Comparison of ENCODE assay signal across 10 mouse cellular contexts in the genomic region with DNA sequence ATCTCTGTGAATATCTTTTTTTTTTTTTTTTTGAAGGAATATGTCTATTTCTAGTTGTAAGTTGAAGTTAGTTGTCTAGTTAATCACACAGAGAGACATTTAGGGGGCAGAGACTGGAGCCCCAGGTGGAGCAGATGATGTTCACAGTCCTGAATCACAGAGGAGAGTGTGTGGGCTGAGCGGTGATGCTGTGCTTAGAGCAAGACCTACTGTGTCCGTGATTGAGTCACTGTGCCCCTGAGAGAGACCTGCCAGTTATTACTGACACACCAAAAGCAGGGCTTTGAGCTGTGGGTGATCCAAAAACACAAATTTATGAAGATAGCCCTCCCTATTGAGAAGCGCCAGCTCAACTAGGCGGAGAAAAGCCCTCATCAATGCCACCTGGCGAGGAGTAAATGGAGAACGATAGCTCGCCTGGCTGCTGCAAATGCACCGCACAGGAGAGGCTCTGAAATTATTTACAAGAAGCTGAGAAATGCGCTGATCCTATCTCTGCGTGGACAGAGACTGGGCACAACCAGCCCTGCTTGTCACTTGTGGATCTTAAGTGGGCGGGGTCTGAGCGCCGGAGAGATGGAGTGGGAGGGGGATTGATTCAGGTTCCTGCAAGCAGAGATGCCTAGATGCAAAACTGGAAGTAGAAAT.
DNase-seq lines count a peak whose midpoint lies in the region; ATAC-seq and TF ChIP-seq lines count a peak whose summit lies in the region.
"Had no signal": no experiment of that assay in that cellular context is flagged by ENCODE, and none has a peak within 500 bp of the region (broad histone marks: within the 10 kb centered on the region; RNA-seq: fewer than 3 reads in every experiment).

No protein-coding gene starts in this region.

- no peak for TF ChIP-seq POLR2A in cerebellum, adult 2 months (IDR thresholded peaks at IDR 0.05; ENCODE audit: borderline replicate concordance, insufficient read depth, low read length)

- 0 out of 2 replicates have a peak, but pooled peaks have one; percentile 5 for TF ChIP-seq CTCF in cerebellum, adult 2 months (IDR thresholded peaks at IDR 0.05; ENCODE audit: borderline replicate concordance, insufficient read depth, low read depth, low read length)
- no peak for TF ChIP-seq CTCF in lung, postnatal 0 days (IDR thresholded peaks at IDR 0.05)
- no peak for TF ChIP-seq CTCF in intestine, postnatal 0 days (IDR thresholded peaks at IDR 0.05; ENCODE audit: low read depth)

- DNase-seq in cerebellum, adult 2 months = peak; percentile 25 to 39
- no peak for DNase-seq in cerebellum, adult 9-10 months
- no peak for DNase-seq in lung, postnatal 0 days (ENCODE audit: low spot score)
- DNase-seq in lung, adult 18-20 months = no peak
- no peak for DNase-seq in gastrocnemius, postnatal 10 days
- DNase-seq in lung, postnatal 36 days = no peak
- DNase-seq: adrenal gland, postnatal 14 days had no signal

- H3K4me1 ChIP-seq in cerebellum, adult 2 months (ENCODE audit: control insufficient read depth, insufficient read depth, low read length) = no peaks in the 10 kb centered on the region
- H3K4me1 ChIP-seq in lung, postnatal 0 days (ENCODE audit: insufficient read depth, low read depth, low read length) = no peaks in the 10 kb centered on the region
- no peaks in the 10 kb centered on the region for H3K4me1 ChIP-seq in intestine, postnatal 0 days (replicated peaks; ENCODE audit: control insufficient read depth, insufficient read depth, low read length)
- H3K4me1 ChIP-seq in stomach, embryonic 15.5 days = 0 out of 2 replicates have a peak, but pooled peaks cover 7% of the 10 kb centered on the region

- H3K9me3 ChIP-seq in lung, postnatal 0 days (ENCODE audit: low read length) = no peaks in the 10 kb centered on the region
- H3K9me3 ChIP-seq in intestine, postnatal 0 days (ENCODE audit: control insufficient read depth) = no peaks in the 10 kb centered on the region
- no peaks in the 10 kb centered on the region for H3K9me3 ChIP-seq in stomach, embryonic 15.5 days

- H3K4me2 ChIP-seq in lung, postnatal 0 days (replicated peaks; ENCODE audit: low read depth, low read length) = peak overlapping the region; percentile 25
- peak overlapping the region; percentile 37 for H3K4me2 ChIP-seq in intestine, postnatal 0 days (replicated peaks; ENCODE audit: low read depth)
- H3K4me2 ChIP-seq in stomach, embryonic 15.5 days = peak overlapping the region; percentile 42

- no peak for TF ChIP-seq EP300 in lung, postnatal 0 days (IDR thresholded peaks at IDR 0.05)

- no peak overlapping the region for H3K27ac ChIP-seq in cerebellum, adult 2 months (ENCODE audit: insufficient read depth, low read length)
- H3K27ac ChIP-seq in lung, postnatal 0 days (ENCODE audit: low read length) = no peak overlapping the region
- no peak overlapping the region for H3K27ac ChIP-seq in intestine, postnatal 0 days (ENCODE audit: low read depth, low read length)
- no peak overlapping the region for H3K27ac ChIP-seq in stomach, embryonic 15.5 days

- no peak for ATAC-seq in lung, postnatal 0 days
- ATAC-seq in intestine, postnatal 0 days = no peak
- no peak for ATAC-seq in stomach, embryonic 15.5 days (ENCODE audit: insufficient read depth, low FRiP score, low read depth)

- H3K4me3 ChIP-seq in cerebellum, adult 2 months (replicated peaks; ENCODE audit: insufficient read depth, low read depth, low read length) = peak overlapping the region; percentile 64
- H3K4me3 ChIP-seq in lung, postnatal 0 days (ENCODE audit: low read depth, low read length) = no peak overlapping the region
- H3K4me3 ChIP-seq in intestine, postnatal 0 days (ENCODE audit: low read depth, low read length) = no peak overlapping the region
- H3K4me3 ChIP-seq in stomach, embryonic 15.5 days (replicated peaks) = 0 out of 2 replicates have a peak overlapping the region, but pooled peaks have one; percentile 12
- H3K4me3 ChIP-seq: myocyte had no signal

- H3K9ac ChIP-seq in lung, postnatal 0 days (replicated peaks; ENCODE audit: low read depth) = no peak overlapping the region
- no peak overlapping the region for H3K9ac ChIP-seq in intestine, postnatal 0 days (ENCODE audit: low read depth, low read length)
- H3K9ac ChIP-seq in stomach, embryonic 15.5 days = no peak overlapping the region

- 8% methylated on average over 13 of the region's 13 CpGs for WGBS in cerebellum, adult 2 months
- 15% methylated on average over 13 of the region's 13 CpGs for WGBS in lung, postnatal 0 days
- 20% methylated on average over 13 of the region's 13 CpGs for WGBS in intestine, postnatal 0 days
- WGBS in stomach, embryonic 15.5 days = 19% methylated on average over 13 of the region's 13 CpGs

- H3K36me3 ChIP-seq in lung, postnatal 0 days (ENCODE audit: insufficient read depth, low read length) = no peaks in the 10 kb centered on the region
- no peaks in the 10 kb centered on the region for H3K36me3 ChIP-seq in intestine, postnatal 0 days (ENCODE audit: control insufficient read depth, insufficient read depth)
- no peaks in the 10 kb centered on the region for H3K36me3 ChIP-seq in stomach, embryonic 15.5 days

- no peaks in the 10 kb centered on the region for H3K27me3 ChIP-seq in cerebellum, adult 2 months (ENCODE audit: control insufficient read depth, insufficient read depth, low read length)
- no peaks in the 10 kb centered on the region for H3K27me3 ChIP-seq in lung, postnatal 0 days (replicated peaks; ENCODE audit: insufficient read depth, low read length)
- H3K27me3 ChIP-seq in intestine, postnatal 0 days (replicated peaks; ENCODE audit: control insufficient read depth, insufficient read depth, low read length) = no peaks in the 10 kb centered on the region
- no peaks in the 10 kb centered on the region for H3K27me3 ChIP-seq in stomach, embryonic 15.5 days (replicated peaks)

Comparison
In these comparisons a context has a peak if more than half of its experiments do, and no peak if none do; other contexts are left out.
1. DNase-seq: peak in cerebellum, adult 2 months (2 of 2); none in cerebellum, adult 9-10 months (single experiment), lung, postnatal 0 days (single experiment), lung, adult 18-20 months (0 of 2), gastrocnemius, postnatal 10 days (single experiment) and lung, postnatal 36 days (single experiment).
2. H3K4me3 ChIP-seq: peak in cerebellum, adult 2 months (single experiment) and stomach, embryonic 15.5 days (single experiment); none in lung, postnatal 0 days (single experiment) and intestine, postnatal 0 days (single experiment).
3. Peak in every context shown above with its lines, with median percentiles within 50 percentile points of each other: H3K4me2 ChIP-seq.